20 mouse cellular contexts compared by ENCODE assay signal in the genomic region with DNA sequence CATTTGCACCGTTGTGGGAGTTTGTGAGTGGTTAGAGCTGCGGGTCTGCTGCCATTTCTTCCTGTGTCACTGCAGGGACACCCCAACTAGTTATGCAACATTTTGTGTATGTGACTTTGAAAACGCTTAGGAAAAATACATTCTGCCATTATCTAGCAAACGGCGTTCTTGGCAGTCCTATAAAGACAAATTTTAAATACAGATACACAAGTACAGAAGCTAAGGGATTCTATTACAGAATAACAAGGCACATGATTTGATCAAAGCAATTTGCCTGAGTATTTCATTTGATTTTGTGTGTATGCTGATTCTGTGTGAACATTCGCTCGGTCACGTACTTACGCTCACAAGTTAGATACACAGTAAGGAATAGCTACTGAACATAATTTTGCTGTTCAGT.
DNase-seq lines count a peak whose midpoint lies in the region; ATAC-seq and TF ChIP-seq lines count a peak whose summit lies in the region.
"Had no signal": no experiment of that assay in that cellular context is flagged by ENCODE, and none has a peak within 500 bp of the region (broad histone marks: within the 10 kb centered on the region; RNA-seq: fewer than 3 reads in every experiment).

No protein-coding gene starts in this region.

- WGBS in heart, embryonic 10.5 days = 87% methylated on average over 9 of the region's 9 CpGs
- WGBS in heart, adult 2 months = 83% methylated on average over 9 of the region's 9 CpGs
- WGBS in intestine, embryonic 14.5 days = 80% methylated on average over 9 of the region's 9 CpGs
- WGBS in intestine, postnatal 0 days = 75% methylated on average over 9 of the region's 9 CpGs
- WGBS in lung, embryonic 15.5 days = 46% methylated on average over 9 of the region's 9 CpGs
- 93% methylated on average over 9 of the region's 9 CpGs for WGBS in midbrain, embryonic 13.5 days
- WGBS in midbrain, embryonic 16.5 days = 81% methylated on average over 9 of the region's 9 CpGs

- ATAC-seq in intestine, embryonic 14.5 days (replicated peaks; ENCODE audit: low FRiP score, low TSS enrichment, low read depth) = no peak
- no peak for ATAC-seq in intestine, postnatal 0 days
- ATAC-seq in lung, embryonic 15.5 days (ENCODE audit: borderline replicate concordance, extremely low read depth, low FRiP score, low TSS enrichment) = peak; percentile 33; the same call in 1 of the 2 replicates
- no peak for ATAC-seq in midbrain, embryonic 13.5 days
- ATAC-seq in midbrain, embryonic 16.5 days = no peak
- ATAC-seq: forebrain, embryonic 14.5 days had no signal

- peak overlapping the region; percentile 49; the same call in 1 of the 2 replicates for H3K27ac ChIP-seq in heart, embryonic 10.5 days
- no peak overlapping the region for H3K27ac ChIP-seq in heart, adult 2 months
- H3K27ac ChIP-seq in intestine, embryonic 14.5 days (ENCODE audit: low read depth) = peak overlapping the region; percentile 29; the same call in 1 of the 2 replicates
- H3K27ac ChIP-seq in intestine, postnatal 0 days (ENCODE audit: low read depth, low read length) = no peak overlapping the region
- H3K27ac ChIP-seq in lung, embryonic 15.5 days = peak overlapping the region; percentile 80
- 0 out of 2 replicates have a peak overlapping the region, but pooled peaks have one; percentile 3 for H3K27ac ChIP-seq in midbrain, embryonic 13.5 days
- no peak overlapping the region for H3K27ac ChIP-seq in midbrain, embryonic 16.5 days (ENCODE audit: low read length)
- H3K27ac ChIP-seq: forebrain, embryonic 10.5 days; hindbrain, embryonic 12.5 days had no signal

- H3K9me3 ChIP-seq in heart, embryonic 10.5 days = no peaks in the 10 kb centered on the region
- H3K9me3 ChIP-seq in intestine, embryonic 14.5 days (ENCODE audit: control insufficient read depth, low read length) = no peaks in the 10 kb centered on the region
- H3K9me3 ChIP-seq in intestine, postnatal 0 days (ENCODE audit: control insufficient read depth) = no peaks in the 10 kb centered on the region
- no peaks in the 10 kb centered on the region for H3K9me3 ChIP-seq in lung, embryonic 15.5 days
- H3K9me3 ChIP-seq in midbrain, embryonic 13.5 days = no peaks in the 10 kb centered on the region
- no peaks in the 10 kb centered on the region for H3K9me3 ChIP-seq in midbrain, embryonic 16.5 days (replicated peaks; ENCODE audit: control insufficient read depth, low read length, poor library complexity, severe bottlenecking)
- H3K9me3 ChIP-seq: embryonic facial prominence, embryonic 15.5 days; forebrain, embryonic 10.5 days; hindbrain, embryonic 12.5 days had no signal

- no peak for TF ChIP-seq POLR2A in heart, adult 2 months (IDR thresholded peaks at IDR 0.05; ENCODE audit: insufficient read depth, low read depth, low read length)

- intact Hi-C loops in heart, adult 2 months (cut with DNase I) = no loop called here

- no peak overlapping the region for H3K4me3 ChIP-seq in heart, embryonic 10.5 days
- H3K4me3 ChIP-seq in heart, adult 2 months = no peak overlapping the region
- no peak overlapping the region for H3K4me3 ChIP-seq in intestine, embryonic 14.5 days (ENCODE audit: low read depth, low read length)
- H3K4me3 ChIP-seq in intestine, postnatal 0 days (ENCODE audit: low read depth, low read length) = no peak overlapping the region
- no peak overlapping the region for H3K4me3 ChIP-seq in lung, embryonic 15.5 days
- H3K4me3 ChIP-seq in midbrain, embryonic 13.5 days (replicated peaks) = no peak overlapping the region
- no peak overlapping the region for H3K4me3 ChIP-seq in midbrain, embryonic 16.5 days (ENCODE audit: low read depth, low read length)
- H3K4me3 ChIP-seq: embryonic facial prominence, embryonic 15.5 days; erythroblast, embryonic 14.5 days; forebrain, embryonic 10.5 days; hindbrain, embryonic 12.5 days had no signal

- H3K36me3 ChIP-seq in heart, embryonic 10.5 days = no peaks in the 10 kb centered on the region; the same call in 1 of the 2 replicates
- peaks cover 10% of the 10 kb centered on the region for H3K36me3 ChIP-seq in heart, adult 2 months (ENCODE audit: control insufficient read depth, insufficient read depth, low read length)
- no peaks in the 10 kb centered on the region for H3K36me3 ChIP-seq in intestine, embryonic 14.5 days (ENCODE audit: control insufficient read depth, insufficient read depth, low read length)
- no peaks in the 10 kb centered on the region for H3K36me3 ChIP-seq in intestine, postnatal 0 days (ENCODE audit: control insufficient read depth, insufficient read depth)
- H3K36me3 ChIP-seq in lung, embryonic 15.5 days = no peaks in the 10 kb centered on the region
- no peaks in the 10 kb centered on the region for H3K36me3 ChIP-seq in midbrain, embryonic 13.5 days
- H3K36me3 ChIP-seq in midbrain, embryonic 16.5 days (ENCODE audit: control insufficient read depth, insufficient read depth, low read length) = no peaks in the 10 kb centered on the region
- H3K36me3 ChIP-seq: embryonic facial prominence, embryonic 15.5 days; forebrain, embryonic 10.5 days; hindbrain, embryonic 12.5 days had no signal

- H3K79me2 ChIP-seq in heart, adult 2 months (replicated peaks; ENCODE audit: control insufficient read depth, insufficient read depth, low read length) = peaks cover 2% of the 10 kb centered on the region; the same call in 1 of the 2 replicates

- DNase-seq in heart, embryonic 10.5 days (ENCODE audit: low spot score) = no peak
- DNase-seq in heart, adult 2 months = no peak
- DNase-seq in intestine, embryonic 14.5 days (ENCODE audit: low spot score) = no peak
- DNase-seq in lung, adult 18-20 months = no peak
- DNase-seq: adrenal gland, adult 2 months; adrenal gland, postnatal 25 days; cerebellum, adult 18-20 months; cerebellum, adult 9-11 months; cerebellum, postnatal 36 days; gastrocnemius, postnatal 10 days; heart, postnatal 36 days had no signal

- no peak overlapping the region for H3K4me2 ChIP-seq in intestine, embryonic 14.5 days (ENCODE audit: low read length)
- H3K4me2 ChIP-seq in intestine, postnatal 0 days (replicated peaks; ENCODE audit: low read depth) = no peak overlapping the region
- H3K4me2 ChIP-seq in lung, embryonic 15.5 days = no peak overlapping the region
- H3K4me2 ChIP-seq in midbrain, embryonic 13.5 days (replicated peaks) = no peak overlapping the region
- no peak overlapping the region for H3K4me2 ChIP-seq in midbrain, embryonic 16.5 days (ENCODE audit: low read length)
- H3K4me2 ChIP-seq: embryonic facial prominence, embryonic 15.5 days; hindbrain, embryonic 12.5 days had no signal

- H3K9ac ChIP-seq in heart, adult 2 months (ENCODE audit: low read depth, low read length) = no peak overlapping the region
- no peak overlapping the region for H3K9ac ChIP-seq in intestine, embryonic 14.5 days (ENCODE audit: low read length)
- no peak overlapping the region for H3K9ac ChIP-seq in intestine, postnatal 0 days (ENCODE audit: low read depth, low read length)
- H3K9ac ChIP-seq in lung, embryonic 15.5 days = no peak overlapping the region
- no peak overlapping the region for H3K9ac ChIP-seq in midbrain, embryonic 13.5 days (replicated peaks)
- H3K9ac ChIP-seq in midbrain, embryonic 16.5 days (ENCODE audit: low read depth, low read length) = no peak overlapping the region
- H3K9ac ChIP-seq: embryonic facial prominence, embryonic 15.5 days had no signal

- H3K4me1 ChIP-seq in heart, embryonic 10.5 days = peaks cover 48% of the 10 kb centered on the region
- H3K4me1 ChIP-seq in heart, adult 2 months (ENCODE audit: control insufficient read depth, insufficient read depth, low read length) = peaks cover 12% of the 10 kb centered on the region
- peaks cover 43% of the 10 kb centered on the region for H3K4me1 ChIP-seq in intestine, embryonic 14.5 days (replicated peaks; ENCODE audit: control insufficient read depth, insufficient read depth, low read length)
- no peaks in the 10 kb centered on the region for H3K4me1 ChIP-seq in intestine, postnatal 0 days (replicated peaks; ENCODE audit: control insufficient read depth, insufficient read depth, low read length)
- peaks cover 68% of the 10 kb centered on the region for H3K4me1 ChIP-seq in lung, embryonic 15.5 days
- no peaks in the 10 kb centered on the region for H3K4me1 ChIP-seq in midbrain, embryonic 13.5 days (replicated peaks)
- H3K4me1 ChIP-seq in midbrain, embryonic 16.5 days (ENCODE audit: control insufficient read depth, insufficient read depth, low read length) = peaks cover 6% of the 10 kb centered on the region; the same call in 1 of the 2 replicates

- no peak for TF ChIP-seq EP300 in heart, adult 2 months (IDR thresholded peaks at IDR 0.05; ENCODE audit: insufficient read depth, low read depth, low read length)

- H3K27me3 ChIP-seq in heart, embryonic 10.5 days (ENCODE audit: insufficient read depth, poor library complexity, severe bottlenecking) = no peaks in the 10 kb centered on the region
- no peaks in the 10 kb centered on the region for H3K27me3 ChIP-seq in heart, adult 2 months (ENCODE audit: control insufficient read depth, insufficient read depth, low read length)
- no peaks in the 10 kb centered on the region for H3K27me3 ChIP-seq in intestine, embryonic 14.5 days (replicated peaks; ENCODE audit: control insufficient read depth, insufficient read depth, low read length)
- no peaks in the 10 kb centered on the region for H3K27me3 ChIP-seq in intestine, postnatal 0 days (replicated peaks; ENCODE audit: control insufficient read depth, insufficient read depth, low read length)
- no peaks in the 10 kb centered on the region for H3K27me3 ChIP-seq in lung, embryonic 15.5 days
- H3K27me3 ChIP-seq in midbrain, embryonic 13.5 days = 0 out of 2 replicates have a peak, but pooled peaks cover 3% of the 10 kb centered on the region
- H3K27me3 ChIP-seq in midbrain, embryonic 16.5 days (ENCODE audit: control insufficient read depth, insufficient read depth, low read depth, low read length) = no peaks in the 10 kb centered on the region
- H3K27me3 ChIP-seq: embryonic facial prominence, embryonic 15.5 days; hindbrain, embryonic 12.5 days had no signal

- TF ChIP-seq CTCF in heart, adult 2 months (IDR thresholded peaks at IDR 0.05) = no peak
- TF ChIP-seq CTCF in intestine, postnatal 0 days (IDR thresholded peaks at IDR 0.05; ENCODE audit: low read depth) = no peak

Comparison
In these comparisons a context has a peak if more than half of its experiments do, and no peak if none do; other contexts are left out.
1. H3K27ac ChIP-seq: peak in heart, embryonic 10.5 days (single experiment), intestine, embryonic 14.5 days (single experiment), lung, embryonic 15.5 days (single experiment) and midbrain, embryonic 13.5 days (single experiment); none in heart, adult 2 months (single experiment), intestine, postnatal 0 days (single experiment) and midbrain, embryonic 16.5 days (single experiment).